ENCODE assay signal across 26 mouse cellular contexts in genomic region chr6:147675022-147675733, GRCm38 (mm10).
A peak's percentile ranks its signal among the peaks of the same experiment; 100 is the strongest.
DNase-seq lines count a peak whose midpoint lies in the region; ATAC-seq and TF ChIP-seq lines count a peak whose summit lies in the region.
"Had no signal": no experiment of that assay in that cellular context is flagged by ENCODE, and none has a peak within 500 bp of the region (broad histone marks: within the 10 kb centered on the region; RNA-seq: fewer than 3 reads in every experiment).

No protein-coding gene starts in this region.

- H3K9ac ChIP-seq in limb, embryonic 12.5 days (replicated peaks), result no peak overlapping the region
- no peak overlapping the region for H3K9ac ChIP-seq in limb, embryonic 14.5 days (ENCODE audit: low read depth, low read length, severe bottlenecking)
- H3K9ac ChIP-seq in neural tube, embryonic 15.5 days (replicated peaks), result no peak overlapping the region
- H3K9ac ChIP-seq in intestine, postnatal 0 days (ENCODE audit: low read depth, low read length), result no peak overlapping the region
- H3K9ac ChIP-seq: embryonic facial prominence, embryonic 13.5 days; forebrain, postnatal 0 days; hindbrain, embryonic 12.5 days; hindbrain, embryonic 15.5 days had no signal

- no peak overlapping the region for H3K27ac ChIP-seq in limb, embryonic 12.5 days
- H3K27ac ChIP-seq in limb, embryonic 14.5 days (replicated peaks; ENCODE audit: low read depth, low read length), result no peak overlapping the region
- H3K27ac ChIP-seq in neural tube, embryonic 15.5 days (replicated peaks), result no peak overlapping the region
- H3K27ac ChIP-seq in intestine, postnatal 0 days (ENCODE audit: low read depth, low read length), result no peak overlapping the region
- H3K27ac ChIP-seq: embryonic facial prominence, embryonic 10.5 days; embryonic facial prominence, embryonic 13.5 days; gastrocnemius, adult 2 months; hindbrain, embryonic 12.5 days; hindbrain, embryonic 15.5 days had no signal

- no peak overlapping the region for H3K4me3 ChIP-seq in limb, embryonic 12.5 days (replicated peaks)
- H3K4me3 ChIP-seq in limb, embryonic 14.5 days (replicated peaks; ENCODE audit: low read length), result no peak overlapping the region
- H3K4me3 ChIP-seq in neural tube, embryonic 15.5 days (replicated peaks), result no peak overlapping the region
- H3K4me3 ChIP-seq in intestine, postnatal 0 days (ENCODE audit: low read depth, low read length), result no peak overlapping the region
- H3K4me3 ChIP-seq: embryonic facial prominence, embryonic 10.5 days; embryonic facial prominence, embryonic 13.5 days; erythroblast, embryonic 14.5 days; gastrocnemius, adult 2 months; hindbrain, embryonic 12.5 days; hindbrain, embryonic 15.5 days had no signal

- 64% methylated on average over 7 of the region's 7 CpGs for WGBS in limb, embryonic 12.5 days
- WGBS in limb, embryonic 14.5 days, result 41% methylated on average over 7 of the region's 7 CpGs
- WGBS in neural tube, embryonic 15.5 days, result 84% methylated on average over 7 of the region's 7 CpGs
- WGBS in intestine, postnatal 0 days, result 83% methylated on average over 7 of the region's 7 CpGs

- peak; percentile 83 for DNase-seq in heart, adult 11 months
- DNase-seq in heart, adult 18-20 months, result no peak
- peak; percentile 48 for DNase-seq in limb, embryonic 14.5 days (ENCODE audit: low spot score)
- DNase-seq: adrenal gland, postnatal 10 days; adrenal gland, postnatal 36 days; B cell, adult 2 months; cerebellum, adult 2 months; cerebellum, adult 9-11 months; cerebellum, postnatal 36 days; embryo, embryonic 11 days; forebrain, postnatal 0 days; gastrocnemius, adult 2 months; gastrocnemius, postnatal 14 days had no signal

- H3K27me3 ChIP-seq in limb, embryonic 12.5 days, result peaks cover 27% of the 10 kb centered on the region; the same call in 1 of the 2 replicates
- peaks cover 20% of the 10 kb centered on the region; the same call in 1 of the 2 replicates for H3K27me3 ChIP-seq in limb, embryonic 14.5 days (ENCODE audit: control insufficient read depth, insufficient read depth, low read length)
- H3K27me3 ChIP-seq in neural tube, embryonic 15.5 days (replicated peaks), result no peaks in the 10 kb centered on the region
- no peaks in the 10 kb centered on the region for H3K27me3 ChIP-seq in intestine, postnatal 0 days (replicated peaks; ENCODE audit: control insufficient read depth, insufficient read depth, low read length)
- H3K27me3 ChIP-seq: embryonic facial prominence, embryonic 13.5 days; hindbrain, embryonic 12.5 days; hindbrain, embryonic 15.5 days; Patski had no signal

- TF ChIP-seq POLR2A in limb, embryonic 14.5 days (IDR thresholded peaks at IDR 0.05; ENCODE audit: borderline replicate concordance, extremely low read depth, insufficient read depth, insufficient read length), result no peak

- H3K9me3 ChIP-seq in limb, embryonic 12.5 days, result no peaks in the 10 kb centered on the region
- no peaks in the 10 kb centered on the region for H3K9me3 ChIP-seq in limb, embryonic 14.5 days (ENCODE audit: control insufficient read depth, low read length)
- no peaks in the 10 kb centered on the region for H3K9me3 ChIP-seq in neural tube, embryonic 15.5 days (replicated peaks)
- H3K9me3 ChIP-seq in intestine, postnatal 0 days (ENCODE audit: control insufficient read depth), result no peaks in the 10 kb centered on the region
- H3K9me3 ChIP-seq: embryonic facial prominence, embryonic 10.5 days; embryonic facial prominence, embryonic 13.5 days; G1E; hindbrain, embryonic 12.5 days; hindbrain, embryonic 15.5 days had no signal

- no peak for TF ChIP-seq CTCF in intestine, postnatal 0 days (IDR thresholded peaks at IDR 0.05; ENCODE audit: low read depth)

- H3K4me2 ChIP-seq in limb, embryonic 12.5 days, result no peak overlapping the region
- H3K4me2 ChIP-seq in limb, embryonic 14.5 days (replicated peaks; ENCODE audit: low read depth, low read length, severe bottlenecking), result no peak overlapping the region
- no peak overlapping the region for H3K4me2 ChIP-seq in neural tube, embryonic 15.5 days
- H3K4me2 ChIP-seq in intestine, postnatal 0 days (replicated peaks; ENCODE audit: low read depth), result no peak overlapping the region
- H3K4me2 ChIP-seq: embryonic facial prominence, embryonic 13.5 days; heart, embryonic 11.5 days; hindbrain, embryonic 12.5 days; hindbrain, embryonic 15.5 days had no signal

- peaks cover 10% of the 10 kb centered on the region for H3K4me1 ChIP-seq in limb, embryonic 12.5 days (replicated peaks)
- no peaks in the 10 kb centered on the region for H3K4me1 ChIP-seq in limb, embryonic 14.5 days (ENCODE audit: control insufficient read depth, insufficient read depth, low read length)
- no peaks in the 10 kb centered on the region for H3K4me1 ChIP-seq in neural tube, embryonic 15.5 days
- H3K4me1 ChIP-seq in intestine, postnatal 0 days (replicated peaks; ENCODE audit: control insufficient read depth, insufficient read depth, low read length), result no peaks in the 10 kb centered on the region
- H3K4me1 ChIP-seq: embryonic facial prominence, embryonic 10.5 days; embryonic facial prominence, embryonic 13.5 days; hindbrain, embryonic 12.5 days; hindbrain, embryonic 15.5 days had no signal

- peak; percentile 79 for ATAC-seq in limb, embryonic 12.5 days (ENCODE audit: insufficient number of reproducible peaks, insufficient read depth, low FRiP score, low TSS enrichment, low read depth)
- ATAC-seq in limb, embryonic 14.5 days (ENCODE audit: low FRiP score, low read depth), result peak; percentile 80
- ATAC-seq in neural tube, embryonic 15.5 days (ENCODE audit: low FRiP score), result 0 out of 2 replicates have a peak, but pooled peaks have one; percentile 47
- ATAC-seq in intestine, postnatal 0 days, result no peak
- no peak for ATAC-seq in granulocyte monocyte progenitor cell, adult 5-6 weeks (replicated peaks; ENCODE audit: poor library complexity, severe bottlenecking)
- ATAC-seq: forebrain, embryonic 14.5 days; forebrain, postnatal 0 days; Patski had no signal

- H3K36me3 ChIP-seq in limb, embryonic 12.5 days, result no peaks in the 10 kb centered on the region
- no peaks in the 10 kb centered on the region for H3K36me3 ChIP-seq in limb, embryonic 14.5 days (ENCODE audit: control insufficient read depth, insufficient read depth, low read length)
- H3K36me3 ChIP-seq in neural tube, embryonic 15.5 days, result no peaks in the 10 kb centered on the region
- no peaks in the 10 kb centered on the region for H3K36me3 ChIP-seq in intestine, postnatal 0 days (ENCODE audit: control insufficient read depth, insufficient read depth)
- H3K36me3 ChIP-seq: embryonic facial prominence, embryonic 10.5 days; embryonic facial prominence, embryonic 13.5 days; G1E; hindbrain, embryonic 12.5 days; hindbrain, embryonic 15.5 days had no signal

Comparison
In these comparisons a context has a peak if more than half of its experiments do, and no peak if none do; other contexts are left out.
1. DNase-seq: peak in heart, adult 11 months (single experiment) and limb, embryonic 14.5 days (single experiment); none in heart, adult 18-20 months (0 of 2).
2. ATAC-seq: peak in limb, embryonic 12.5 days (single experiment), limb, embryonic 14.5 days (single experiment) and neural tube, embryonic 15.5 days (single experiment); none in intestine, postnatal 0 days (single experiment) and granulocyte monocyte progenitor cell, adult 5-6 weeks (single experiment).